Mouse (Mus musculus) gastrocnemius, postnatal 4 days (tissue): ENCODE data around the gene Fras1. TPM values are rescaled to one million over a fixed set of nuclear protein-coding genes. Genes with fewer than 3 reads are reported as not detected.

Source experiments
- DNase-seq, 2 experiments: peaks; one replicate each; pipeline ENCODE4 v3.0.0; 2021 to 2022; ENCODE audit warnings: low spot score in 2 of 2, mixed read lengths in 2 of 2
- total RNA-seq, 2 experiments: library from RNA; stranded (reverse); gene quantifications; 2 replicates each; pipeline ENCODE4 v1.2.3; 2021

The Fras1 gene
- total RNA-seq, 2 experiments from 2014 or later = 42.9 to 51.2 TPM

- DNase-seq = no peak
These were observed 98.2 kb downstream of the Fras1 start for GRCm38 (mm10) chr5:96471995-96472394.

- DNase-seq = no peak
These were observed 101.7 kb downstream of the Fras1 start for GRCm38 (mm10) chr5:96475488-96475887.

- no peak for DNase-seq
These were observed 105.2 kb downstream of the Fras1 start for GRCm38 (mm10) chr5:96479003-96479402.

- DNase-seq = no peak
These were observed 107.4 kb downstream of the Fras1 start for GRCm38 (mm10) chr5:96481159-96481558.

GRCm38 (mm10) chr5:96482054-96482453, 108.3 kb downstream of the Fras1 start:
- DNase-seq = no peak

GRCm38 (mm10) chr5:96492497-96492896, 118.7 kb downstream of the Fras1 start:
- DNase-seq = no peak

GRCm38 (mm10) chr5:96494502-96495292, 120.9 kb downstream of the Fras1 start:
- DNase-seq = no peak

GRCm38 (mm10) chr5:96498083-96498482, 124.3 kb downstream of the Fras1 start:
- DNase-seq = no peak

- no peak for DNase-seq
These were observed 128.0 kb downstream of the Fras1 start for GRCm38 (mm10) chr5:96501783-96502182.

GRCm38 (mm10) chr5:96502400-96502799, 128.6 kb downstream of the Fras1 start:
- no peak for DNase-seq

- DNase-seq = no peak
These were observed 137.2 kb downstream of the Fras1 start for GRCm38 (mm10) chr5:96511005-96511404.

GRCm38 (mm10) chr5:96513327-96513726, 139.6 kb downstream of the Fras1 start:
- no peak for DNase-seq

GRCm38 (mm10) chr5:96515860-96516311, 142.1 kb downstream of the Fras1 start:
- DNase-seq = no peak

- no peak for DNase-seq
These were observed 142.6 kb downstream of the Fras1 start for GRCm38 (mm10) chr5:96516329-96516728.

- DNase-seq = no peak
These were observed 147.8 kb downstream of the Fras1 start for GRCm38 (mm10) chr5:96521541-96521940.

GRCm38 (mm10) chr5:96522909-96523409, 149.2 kb downstream of the Fras1 start:
- DNase-seq = no peak

GRCm38 (mm10) chr5:96528296-96528695, 154.5 kb downstream of the Fras1 start:
- DNase-seq = no peak

GRCm38 (mm10) chr5:96530516-96530915, 156.8 kb downstream of the Fras1 start:
- no peak for DNase-seq

GRCm38 (mm10) chr5:96531962-96532361, 158.2 kb downstream of the Fras1 start:
- DNase-seq = no peak

- DNase-seq = no peak
These were observed 162.8 kb downstream of the Fras1 start for GRCm38 (mm10) chr5:96536527-96536926.

- DNase-seq = no peak
These were observed 163.2 kb downstream of the Fras1 start for GRCm38 (mm10) chr5:96536937-96537336.

- no peak for DNase-seq
These were observed 170.4 kb downstream of the Fras1 start for GRCm38 (mm10) chr5:96544112-96544511.

- no peak for DNase-seq
These were observed 172.2 kb downstream of the Fras1 start for GRCm38 (mm10) chr5:96545994-96546393.
